Mouse (Mus musculus) mature B cell (primary cell): ENCODE results near the gene Spaca7.
"Not testable (repeated sequence)": the region's sequence is repeated elsewhere in the genome, so short reads cannot be mapped to it uniquely, and the experiment has no call there.

Source experiments
- in situ Hi-C: fragments of 300-500 bp; cut with MboI; formaldehyde crosslinking; loops from 2 replicates; pipeline ENCODE4 v1.14.3; 2019

Spaca7 gene

DNA sequence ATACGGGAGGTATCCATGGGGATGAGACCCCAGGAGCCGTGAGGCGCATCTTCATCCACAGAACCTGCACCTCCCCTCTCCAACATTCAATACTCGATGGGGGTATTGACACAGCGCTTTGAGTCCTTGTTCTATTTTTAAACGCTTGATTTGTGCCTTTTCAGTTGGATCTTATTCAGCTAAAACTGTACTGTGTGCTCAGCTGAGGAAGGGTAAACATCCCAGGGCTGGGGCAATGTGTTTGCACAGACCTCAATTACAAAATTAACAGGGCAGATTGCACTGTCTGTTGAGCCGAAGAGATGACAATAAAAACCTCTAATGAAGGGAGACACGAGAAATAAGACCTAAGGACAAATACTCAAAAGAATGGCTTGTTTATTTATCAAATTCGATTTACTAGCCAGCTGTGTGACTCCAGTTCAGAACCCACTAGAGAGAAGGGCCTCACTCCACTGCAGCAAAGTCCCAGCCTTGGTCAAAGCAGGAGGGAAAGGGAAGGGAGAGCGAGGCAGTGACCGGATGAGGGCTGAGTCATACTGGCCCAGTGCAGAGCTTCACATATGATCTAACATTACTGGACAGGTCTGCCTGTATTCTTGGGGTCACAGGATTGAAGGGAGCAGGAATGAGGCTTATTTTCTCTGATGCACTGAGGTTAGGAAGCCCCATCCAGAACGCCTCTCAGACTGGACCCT, 37.1 kb downstream of the Spaca7 start:
- in situ Hi-C loops: no loop called here

DNA sequence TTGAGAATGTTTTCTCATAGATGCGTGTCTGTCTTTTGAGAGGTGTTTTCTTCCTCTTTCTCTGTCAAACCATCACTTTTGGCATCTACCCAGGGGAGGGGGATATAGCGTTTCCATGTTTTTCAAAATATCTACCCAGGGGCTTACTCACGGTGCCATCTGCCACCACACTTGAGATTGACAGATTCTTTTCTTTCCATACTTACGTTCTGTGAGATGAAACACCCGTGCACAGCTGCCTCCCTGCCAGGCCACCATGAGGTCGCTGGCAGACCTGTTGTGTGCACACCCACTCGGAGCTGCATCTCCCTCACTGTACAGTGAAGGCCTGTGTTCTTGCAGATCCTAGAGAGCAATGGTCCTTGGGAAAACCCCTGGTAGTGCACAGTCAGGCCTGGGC, 40.4 kb downstream of the Spaca7 start:
- in situ Hi-C loops: no loop called here

- in situ Hi-C loops: not testable (repeated sequence)
Observed at GRCm38 (mm10) chr8:12617369-12617768, 44.5 kb downstream of the Spaca7 start.

DNA sequence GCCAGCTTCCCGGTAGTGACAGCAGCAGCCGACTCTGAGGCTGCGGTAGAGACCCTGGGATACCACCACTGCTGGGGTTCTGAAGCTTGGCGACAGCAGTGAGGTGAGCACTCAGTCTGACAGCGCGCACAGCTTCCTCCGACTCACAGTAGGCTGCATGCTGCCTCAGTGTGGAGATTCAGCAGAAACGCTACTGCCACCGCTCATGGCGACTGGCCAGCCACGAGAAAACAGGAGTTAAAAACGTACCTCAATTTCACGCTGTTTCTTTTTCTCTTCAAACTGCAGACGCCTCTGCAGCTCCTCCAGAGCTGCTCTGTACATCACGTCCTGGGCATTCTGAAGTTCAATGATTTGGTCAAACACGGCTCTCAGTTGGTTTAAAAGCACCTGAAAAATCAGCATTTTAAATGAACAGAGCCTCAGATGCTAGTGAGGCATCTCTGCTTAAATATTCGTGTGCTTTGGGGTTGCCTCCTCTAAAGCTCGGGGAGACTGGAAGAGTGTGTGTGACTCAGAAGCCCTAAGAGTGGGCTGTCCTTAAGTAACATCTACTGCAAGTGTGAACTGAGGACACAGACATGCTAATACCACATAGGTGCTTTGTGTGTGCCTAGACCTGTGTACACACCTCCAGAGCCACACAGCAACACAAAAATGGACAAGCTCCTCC, 48.9 kb downstream of the Spaca7 start:
- in situ Hi-C loops: no loop called here

- in situ Hi-C loops: no loop called here
Observed at GRCm38 (mm10) chr8:12625890-12626289, 53.1 kb downstream of the Spaca7 start.

DNA sequence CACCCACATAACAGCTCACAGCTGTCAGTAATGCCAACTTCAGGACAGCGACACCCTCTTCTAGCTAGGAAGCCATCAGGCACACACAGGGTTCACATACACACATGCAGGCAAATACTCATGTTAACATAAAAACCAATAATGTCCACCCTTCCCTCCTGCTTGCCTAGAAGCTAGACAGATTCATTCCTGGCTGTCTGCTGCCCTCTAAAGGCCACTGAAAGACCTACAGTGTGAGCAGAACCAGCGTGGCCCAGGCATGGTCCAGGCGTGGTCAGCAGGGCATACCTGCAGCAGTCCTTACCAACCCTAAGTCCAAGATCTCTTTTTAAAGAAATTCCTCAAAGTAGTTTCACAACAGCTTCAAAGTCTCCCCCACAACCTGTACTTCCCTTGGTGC, 56.2 kb downstream of the Spaca7 start:
- in situ Hi-C loops: no loop called here

DNA sequence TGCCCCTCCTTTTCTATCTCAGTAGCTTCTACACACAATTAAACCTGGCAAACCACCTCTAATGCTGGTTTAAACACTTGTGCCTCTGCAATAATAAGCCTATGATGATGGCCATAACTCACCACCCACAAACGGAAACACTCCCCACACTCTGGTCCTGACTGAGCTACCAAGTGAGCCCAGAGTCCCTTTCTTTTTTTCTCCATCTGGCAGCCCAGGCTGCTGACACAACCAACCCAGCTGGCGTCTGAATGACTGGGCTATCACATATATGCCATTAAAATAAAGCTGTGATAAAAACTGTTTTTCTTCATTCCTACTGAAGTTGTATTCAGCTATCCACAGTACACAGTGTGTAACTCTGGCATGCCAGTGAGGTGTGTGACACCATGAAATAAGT, 62.5 kb downstream of the Spaca7 start:
- in situ Hi-C loops: no loop called here

- in situ Hi-C loops: no loop called here
Observed at GRCm38 (mm10) chr8:12638446-12638845, 65.6 kb downstream of the Spaca7 start.

GRCm38 (mm10) chr8:12641527-12641926, 68.7 kb downstream of the Spaca7 start:
- in situ Hi-C loops: no loop called here

DNA sequence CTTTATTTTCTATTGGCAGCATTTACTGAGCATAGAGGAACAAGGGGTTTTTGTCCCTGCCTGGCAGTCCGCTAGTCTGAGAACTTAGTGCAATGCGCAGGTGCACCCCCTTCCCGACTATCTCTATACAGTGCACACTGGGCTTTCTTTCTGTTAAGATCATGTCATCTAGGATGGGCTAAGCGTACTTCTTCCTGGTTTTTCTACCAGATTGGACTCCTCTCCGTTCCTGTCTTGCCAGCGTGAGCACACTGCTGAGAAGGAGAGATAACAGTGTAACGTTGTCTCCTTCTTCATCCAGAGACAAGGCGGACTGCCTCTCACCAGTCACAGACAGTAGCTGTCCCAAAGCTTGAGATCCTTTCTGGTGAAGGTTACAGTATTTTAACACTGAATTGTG, 71.5 kb downstream of the Spaca7 start:
- in situ Hi-C loops: no loop called here

- in situ Hi-C loops: no loop called here
Observed at GRCm38 (mm10) chr8:12644894-12645293, 72.1 kb downstream of the Spaca7 start.

DNA sequence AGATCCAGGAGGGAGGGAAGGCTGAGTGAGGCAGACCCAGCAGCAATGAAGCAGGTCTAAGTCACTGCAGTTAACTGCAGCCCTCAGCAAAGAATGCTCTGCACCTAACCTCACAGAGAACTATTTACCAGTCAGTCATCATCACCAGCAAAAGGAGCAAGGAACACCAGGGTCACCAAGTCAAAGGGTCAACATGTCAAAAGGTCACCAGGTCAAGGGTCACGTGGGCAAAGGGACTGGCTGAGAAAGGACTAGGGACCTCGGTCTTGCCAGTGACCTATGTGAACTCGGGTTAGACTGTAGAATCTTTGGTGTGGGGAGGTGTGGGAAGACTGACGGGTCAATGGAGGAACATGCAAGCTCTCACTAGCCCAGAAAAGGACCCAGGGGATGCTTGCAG, 73.7 kb downstream of the Spaca7 start:
- in situ Hi-C loops: no loop called here

GRCm38 (mm10) chr8:12648951-12649350, 76.1 kb downstream of the Spaca7 start:
- in situ Hi-C loops: no loop called here
